Mouse (Mus musculus) lung, embryonic 14.5 days (tissue): Measurements from ENCODE around the gene Fchsd2. TPM values are rescaled to one million over a fixed set of nuclear protein-coding genes. Genes with fewer than 3 reads are reported as not detected.

Experiments used
- ATAC-seq: fragments of 200-750 bp; cut with Nextera tagmentation; 2 replicates; pipeline ENCODE4 v1.8.0; 2017; ENCODE audit warnings: mild to moderate bottlenecking, moderate TSS enrichment, moderate library complexity; ENCODE audit not compliant: insufficient read depth
- DNase-seq: peaks from one replicate; pipeline ENCODE4 v3.0.0-alpha.2; 2015
- H3K27ac ChIP-seq: fragments of 300-500 bp; sonication (generic); 2 replicates; pipeline ENCODE4 v1.5.1; 2014; ENCODE audit warnings: low read depth, mild to moderate bottlenecking, moderate library complexity
- H3K27me3 ChIP-seq: fragments of 300-500 bp; sonication (generic); 2 replicates; pipeline ENCODE4 v1.6.1; 2014; ENCODE audit warnings: low read length, control low read depth; ENCODE audit not compliant: insufficient read depth
- H3K36me3 ChIP-seq: fragments of 300-500 bp; sonication (generic); 2 replicates; pipeline ENCODE4 v1.6.1; 2014; ENCODE audit warnings: control low read depth; ENCODE audit not compliant: insufficient read depth
- H3K4me1 ChIP-seq: fragments of 300-500 bp; sonication (generic); 2 replicates; pipeline ENCODE4 v1.6.1; 2014; ENCODE audit warnings: antibody characterized with exemption, control low read depth; ENCODE audit not compliant: insufficient read depth
- H3K4me2 ChIP-seq: fragments of 300-500 bp; sonication (generic); 2 replicates; pipeline ENCODE4 v1.6.1; 2014; ENCODE audit warnings: mild to moderate bottlenecking
- H3K4me3 ChIP-seq: fragments of 300-500 bp; sonication (generic); 2 replicates; pipeline ENCODE4 v1.5.1; 2014; ENCODE audit warnings: low read depth, low read length
- H3K9ac ChIP-seq: fragments of 300-500 bp; sonication (generic); 2 replicates; pipeline ENCODE4 v1.6.1; 2014
- H3K9me3 ChIP-seq: fragments of 300-500 bp; sonication (generic); 2 replicates; pipeline ENCODE4 v1.6.1; 2016; ENCODE audit warnings: low read depth, low read length, control low read depth
- CTCF ChIP-seq: IDR thresholded peaks from 2 replicates; pipeline ENCODE4 v1.5.1; 2016; ENCODE audit warnings: antibody characterized with exemption, low read depth
- WGBS: fragments of 180-500 bp; shearing (Covaris S2); extraction: QIAGEN DNeasy Blood & Tissue Kit; methylation state at CpG from one replicate; pipeline ENCODE4 v1.1.7; 2014; 5-methylcytosine and 5-hydroxymethylcytosine counted together
- polyA plus RNA-seq: library from polyadenylated mRNA; unstranded; fragments of >200 nt; fragmentation: Nextera tagmentation; extraction: Ambion mirVana; gene quantifications from 2 replicates; pipeline ENCODE4 v1.2.1, GENCODE M21; 2014

Gene Fchsd2
- polyA plus RNA-seq, 1 experiment from 2014 or later = 23.8 TPM

DNA sequence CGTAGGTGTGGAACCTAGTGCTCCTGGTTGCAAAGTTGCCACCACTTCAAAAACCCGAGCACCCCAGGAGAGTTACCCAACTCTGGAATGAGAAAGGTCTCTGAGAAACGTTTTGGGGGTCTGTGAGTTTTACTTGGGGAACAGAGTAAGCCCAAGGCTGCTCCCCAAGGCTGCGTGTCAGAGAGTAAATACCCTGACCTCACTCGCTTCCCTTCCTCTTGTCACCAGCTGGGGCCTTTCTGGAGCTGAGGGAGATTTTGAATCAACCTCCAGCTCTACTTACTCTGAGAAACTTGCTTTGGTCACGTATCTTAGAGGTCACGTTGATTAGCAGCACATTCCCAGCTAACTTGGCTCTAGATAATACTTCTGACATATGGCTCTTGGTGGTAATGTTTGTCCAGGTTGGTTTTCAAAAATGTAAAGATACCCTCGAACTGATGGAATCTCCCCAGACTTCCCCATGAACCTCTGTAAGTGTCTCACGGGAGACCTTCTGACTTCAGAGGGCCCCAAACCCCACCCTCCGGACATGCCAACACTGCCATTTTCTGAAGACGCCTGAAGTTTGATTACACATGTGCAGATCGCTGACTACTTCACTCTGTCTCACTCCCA, 20.4 kb upstream of the Fchsd2 start:
- no peaks in the 10 kb centered on the region for H3K4me1 ChIP-seq
- H3K4me3 ChIP-seq = no peak overlapping the region
- DNase-seq (no peak), ATAC-seq (no peak)
- H3K4me2 ChIP-seq = no peak overlapping the region
- no peak overlapping the region for H3K27ac ChIP-seq
- no peaks in the 10 kb centered on the region for H3K9me3 ChIP-seq
- H3K27me3 ChIP-seq = no peaks in the 10 kb centered on the region
- no peak overlapping the region for H3K9ac ChIP-seq
- 52% methylated on average over 12 of the region's 12 CpGs for WGBS
- no peak for TF ChIP-seq CTCF
- no peaks in the 10 kb centered on the region for H3K36me3 ChIP-seq

DNA sequence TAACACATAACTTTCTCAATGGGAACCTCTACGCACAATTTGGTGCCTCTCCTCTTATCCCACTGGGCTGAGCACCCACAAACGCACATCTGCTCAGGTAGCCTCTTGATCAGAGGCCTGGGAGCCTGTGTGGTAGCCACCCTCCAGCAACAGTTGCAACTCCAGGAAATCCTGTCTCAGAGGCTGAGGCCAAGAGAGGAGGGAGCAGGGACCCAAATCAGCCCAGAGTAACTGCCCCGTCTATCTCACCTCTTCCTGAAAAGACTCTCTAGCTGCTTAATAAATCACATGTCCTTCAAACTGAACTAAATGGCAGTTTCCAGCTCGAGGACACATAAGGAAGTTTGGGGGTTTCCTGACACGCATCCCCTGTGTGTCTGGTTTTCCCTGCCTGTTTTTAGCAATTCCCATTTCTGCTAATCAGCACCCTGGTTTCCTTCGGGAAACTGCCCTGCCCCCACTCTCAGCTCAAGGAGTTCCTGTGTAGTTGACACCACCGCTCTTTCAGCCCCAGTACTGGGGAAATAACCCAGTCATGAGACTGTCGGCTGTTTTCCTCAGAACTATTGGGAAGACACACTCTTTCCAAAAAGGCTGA, 18.4 kb upstream of the Fchsd2 start:
- H3K4me2 ChIP-seq = no peak overlapping the region
- H3K36me3 ChIP-seq = no peaks in the 10 kb centered on the region
- no peak overlapping the region for H3K4me3 ChIP-seq
- no peaks in the 10 kb centered on the region for H3K4me1 ChIP-seq
- TF ChIP-seq CTCF = no peak
- 55% methylated on average over 8 of the region's 8 CpGs for WGBS
- ATAC-seq (no peak), DNase-seq (peak; percentile 47)
- no peak overlapping the region for H3K27ac ChIP-seq
- no peaks in the 10 kb centered on the region for H3K9me3 ChIP-seq
- no peak overlapping the region for H3K9ac ChIP-seq
- H3K27me3 ChIP-seq = no peaks in the 10 kb centered on the region

DNA sequence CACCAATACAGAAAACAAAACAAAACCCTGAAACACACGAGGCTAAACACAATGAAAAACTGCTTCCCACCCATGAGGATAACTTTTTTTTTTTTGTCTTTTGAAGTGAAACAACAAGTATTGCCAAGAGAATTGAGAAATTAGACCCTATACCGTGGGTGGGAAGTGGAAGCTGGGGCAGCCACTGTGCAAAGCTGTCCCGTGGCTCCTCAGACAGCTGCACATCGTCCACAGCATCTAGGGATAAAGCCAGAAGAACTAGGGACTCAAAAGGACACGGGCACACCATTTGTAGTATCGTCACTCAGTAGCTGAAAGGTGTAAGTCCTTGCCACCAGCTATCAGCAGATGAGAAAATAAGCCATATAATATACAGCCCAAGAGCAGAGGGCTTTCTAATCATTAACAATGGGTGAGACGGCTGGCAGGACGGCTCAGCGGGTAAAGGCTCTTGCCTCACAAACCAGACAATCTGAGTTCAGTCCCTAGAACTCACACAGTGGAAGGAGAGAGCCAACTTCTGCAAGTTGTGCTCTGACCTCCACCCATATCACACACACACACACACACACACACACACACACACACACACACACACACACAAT, 9.0 kb upstream of the Fchsd2 start:
- no peak for TF ChIP-seq CTCF
- 40% methylated on average over 9 of the region's 9 CpGs for WGBS
- Histone ChIP-seq H3K27me3 (no peaks in the 10 kb centered on the region), H3K4me1 (no peaks in the 10 kb centered on the region), H3K27ac (no peak overlapping the region), H3K9me3 (no peaks in the 10 kb centered on the region), H3K36me3 (no peaks in the 10 kb centered on the region), H3K4me3 (no peak overlapping the region), H3K4me2 (no peak overlapping the region), H3K9ac (no peak overlapping the region)
- DNase-seq (no peak), ATAC-seq (no peak)

- Histone ChIP-seq H3K27ac (no peak overlapping the region), H3K4me3 (no peak overlapping the region), H3K4me1 (no peaks in the 10 kb centered on the region), H3K9me3 (no peaks in the 10 kb centered on the region), H3K9ac (no peak overlapping the region), H3K4me2 (no peak overlapping the region), H3K27me3 (no peaks in the 10 kb centered on the region), H3K36me3 (no peaks in the 10 kb centered on the region)
- DNase-seq (no peak), ATAC-seq (no peak)
- WGBS = 63% methylated on average over 4 of the region's 4 CpGs
- no peak for TF ChIP-seq CTCF
Measured at GRCm38 (mm10) chr7:101084816-101085456, 7.7 kb upstream of the Fchsd2 start.

GRCm38 (mm10) chr7:101085779-101086178, 6.9 kb upstream of the Fchsd2 start:
- DNase-seq (no peak), ATAC-seq (no peak)
- H3K27ac ChIP-seq = no peak overlapping the region
- TF ChIP-seq CTCF = no peak
- H3K27me3 ChIP-seq = no peaks in the 10 kb centered on the region
- no peaks in the 10 kb centered on the region for H3K4me1 ChIP-seq
- no peak overlapping the region for H3K9ac ChIP-seq
- H3K9me3 ChIP-seq = no peaks in the 10 kb centered on the region
- no peak overlapping the region for H3K4me2 ChIP-seq
- no peak overlapping the region for H3K4me3 ChIP-seq
- no peaks in the 10 kb centered on the region for H3K36me3 ChIP-seq
- 62% methylated on average over 4 of the region's 4 CpGs for WGBS

- no peak for ATAC-seq
- Histone ChIP-seq H3K36me3 (no peaks in the 10 kb centered on the region), H3K9ac (no peak overlapping the region), H3K4me2 (no peak overlapping the region), H3K27me3 (no peaks in the 10 kb centered on the region), H3K4me1 (0 out of 2 replicates have a peak, but pooled peaks cover 3% of the 10 kb centered on the region), H3K27ac (0 out of 2 replicates have a peak overlapping the region, but pooled peaks have one; percentile 19), H3K4me3 (no peak overlapping the region), H3K9me3 (no peaks in the 10 kb centered on the region)
- TF ChIP-seq CTCF = no peak
- DNase-seq = no peak
- WGBS = 68% methylated on average over 4 of the region's 4 CpGs
Measured at GRCm38 (mm10) chr7:101088687-101089086, 4.0 kb upstream of the Fchsd2 start.

- 0 out of 2 replicates have a peak, but pooled peaks cover 3% of the 10 kb centered on the region for H3K4me1 ChIP-seq
- no peak overlapping the region for H3K4me2 ChIP-seq
- ATAC-seq = no peak
- no peak for TF ChIP-seq CTCF
- H3K9ac ChIP-seq = no peak overlapping the region
- WGBS = 67% methylated on average over 3 of the region's 3 CpGs
- H3K4me3 ChIP-seq = no peak overlapping the region
- no peaks in the 10 kb centered on the region for H3K9me3 ChIP-seq
- H3K27ac ChIP-seq = no peak overlapping the region
- no peaks in the 10 kb centered on the region for H3K27me3 ChIP-seq
- DNase-seq = no peak
- no peaks in the 10 kb centered on the region for H3K36me3 ChIP-seq
Measured at GRCm38 (mm10) chr7:101089242-101089641, 3.4 kb upstream of the Fchsd2 start.
